Mouse (Mus musculus): Measurements from ENCODE around the gene Morc3. TPM values are rescaled to one million over a fixed set of nuclear protein-coding genes. Genes with fewer than 3 reads are reported as not detected.

The Morc3 gene
- polyA plus RNA-seq, 1 experiment from 2014 or later, result 36.0 TPM

GRCm38 (mm10) chr16:93874841-93875240, 42.9 kb downstream of the Morc3 start:
- H3K9ac ChIP-seq, result no peak overlapping the region
- WGBS, result 81% methylated on average over 13 of the region's 13 CpGs
- no peak overlapping the region for H3K27ac ChIP-seq (ENCODE audit: low read depth)
- peaks cover 73% of the 10 kb centered on the region for H3K36me3 ChIP-seq (ENCODE audit: insufficient read depth)
- H3K27me3 ChIP-seq (ENCODE audit: insufficient read depth, low read length), result no peaks in the 10 kb centered on the region
- no peak overlapping the region for H3K4me3 ChIP-seq (ENCODE audit: low read depth, low read length)
- H3K4me1 ChIP-seq (ENCODE audit: insufficient read depth), result no peaks in the 10 kb centered on the region
- ATAC-seq (ENCODE audit: insufficient read depth), result no peak
- no peak for TF ChIP-seq CTCF (IDR thresholded peaks at IDR 0.05; ENCODE audit: low read depth)
- no peak for DNase-seq
- no peaks in the 10 kb centered on the region for H3K9me3 ChIP-seq (ENCODE audit: low read depth, low read length)
- H3K4me2 ChIP-seq, result no peak overlapping the region

GRCm38 (mm10) chr16:93877612-93878380, 45.9 kb downstream of the Morc3 start:
- no peaks in the 10 kb centered on the region for H3K4me1 ChIP-seq (ENCODE audit: insufficient read depth)
- DNase-seq (peak; percentile 59), ATAC-seq (ENCODE audit: insufficient read depth) (peak; percentile 48; the same call in 1 of the 2 replicates)
- H3K9ac ChIP-seq, result no peak overlapping the region
- peaks cover 45% of the 10 kb centered on the region for H3K36me3 ChIP-seq (ENCODE audit: insufficient read depth)
- H3K27me3 ChIP-seq (ENCODE audit: insufficient read depth, low read length), result no peaks in the 10 kb centered on the region
- H3K4me3 ChIP-seq (ENCODE audit: low read depth, low read length), result no peak overlapping the region
- 70% methylated on average over 6 of the region's 6 CpGs for WGBS
- TF ChIP-seq CTCF (IDR thresholded peaks at IDR 0.05; ENCODE audit: low read depth), result no peak
- no peak overlapping the region for H3K4me2 ChIP-seq
- H3K27ac ChIP-seq (ENCODE audit: low read depth), result no peak overlapping the region
- H3K9me3 ChIP-seq (ENCODE audit: low read depth, low read length), result no peaks in the 10 kb centered on the region

GRCm38 (mm10) chr16:93883423-93884085, 51.6 kb downstream of the Morc3 start, which contains the start of gene Chaf1b:
Gene Chaf1b, plus strand, starts transcription at chr16:93883901.
- TF ChIP-seq CTCF (IDR thresholded peaks at IDR 0.05; ENCODE audit: low read depth), result 0 out of 2 replicates have a peak, but pooled peaks have one; percentile 5
- Histone ChIP-seq H3K27me3 (ENCODE audit: insufficient read depth, low read length) (no peaks in the 10 kb centered on the region), H3K36me3 (ENCODE audit: insufficient read depth) (peaks cover 24% of the 10 kb centered on the region), H3K4me3 (ENCODE audit: low read depth, low read length) (peak within 1 kb of the TSS; percentile 84), H3K27ac (ENCODE audit: low read depth) (no peak within 1 kb of the TSS), H3K4me1 (ENCODE audit: insufficient read depth) (peaks cover 5% of the 10 kb centered on the region; the same call in 1 of the 2 replicates), H3K9ac (peak within 1 kb of the TSS; percentile 69), H3K4me2 (peak within 1 kb of the TSS; percentile 82), H3K9me3 (ENCODE audit: low read depth, low read length) (no peaks in the 10 kb centered on the region)
- peak; percentile 99 for DNase-seq
- under 1% methylated on average over 54 of the region's 54 CpGs for WGBS
- ATAC-seq (ENCODE audit: insufficient read depth), result peak; percentile 92

GRCm38 (mm10) chr16:93884086-93884721, 52.3 kb downstream of the Morc3 start:
- no peak overlapping the region for H3K27ac ChIP-seq (ENCODE audit: low read depth)
- peak; percentile 62 for ATAC-seq (ENCODE audit: insufficient read depth)
- under 1% methylated on average over 43 of the region's 43 CpGs for WGBS
- peaks cover 28% of the 10 kb centered on the region for H3K36me3 ChIP-seq (ENCODE audit: insufficient read depth)
- no peaks in the 10 kb centered on the region for H3K27me3 ChIP-seq (ENCODE audit: insufficient read depth, low read length)
- H3K4me3 ChIP-seq (ENCODE audit: low read depth, low read length), result peak overlapping the region; percentile 84
- DNase-seq, result peak; percentile 54
- peaks cover 5% of the 10 kb centered on the region; the same call in 1 of the 2 replicates for H3K4me1 ChIP-seq (ENCODE audit: insufficient read depth)
- no peaks in the 10 kb centered on the region for H3K9me3 ChIP-seq (ENCODE audit: low read depth, low read length)
- TF ChIP-seq CTCF (IDR thresholded peaks at IDR 0.05; ENCODE audit: low read depth), result no peak
- H3K4me2 ChIP-seq, result peak overlapping the region; percentile 82
- peak overlapping the region; percentile 69 for H3K9ac ChIP-seq

GRCm38 (mm10) chr16:93884722-93885113, 52.8 kb downstream of the Morc3 start:
- peaks cover 5% of the 10 kb centered on the region; the same call in 1 of the 2 replicates for H3K4me1 ChIP-seq (ENCODE audit: insufficient read depth)
- H3K4me2 ChIP-seq, result peak overlapping the region; percentile 82
- H3K27me3 ChIP-seq (ENCODE audit: insufficient read depth, low read length), result no peaks in the 10 kb centered on the region
- peaks cover 32% of the 10 kb centered on the region for H3K36me3 ChIP-seq (ENCODE audit: insufficient read depth)
- peak overlapping the region; percentile 84 for H3K4me3 ChIP-seq (ENCODE audit: low read depth, low read length)
- H3K9me3 ChIP-seq (ENCODE audit: low read depth, low read length), result no peaks in the 10 kb centered on the region
- TF ChIP-seq CTCF (IDR thresholded peaks at IDR 0.05; ENCODE audit: low read depth), result no peak
- ATAC-seq (ENCODE audit: insufficient read depth) (no peak), DNase-seq (no peak)
- peak overlapping the region; percentile 69 for H3K9ac ChIP-seq
- no peak overlapping the region for H3K27ac ChIP-seq (ENCODE audit: low read depth)
- 41% methylated on average over 5 of the region's 5 CpGs for WGBS

- Histone ChIP-seq H3K4me3 (ENCODE audit: low read depth, low read length) (no peak overlapping the region), H3K27ac (ENCODE audit: low read depth) (no peak overlapping the region), H3K27me3 (ENCODE audit: insufficient read depth, low read length) (no peaks in the 10 kb centered on the region), H3K4me2 (no peak overlapping the region), H3K9me3 (ENCODE audit: low read depth, low read length) (no peaks in the 10 kb centered on the region), H3K9ac (no peak overlapping the region), H3K4me1 (ENCODE audit: insufficient read depth) (peaks cover 5% of the 10 kb centered on the region; the same call in 1 of the 2 replicates), H3K36me3 (ENCODE audit: insufficient read depth) (peaks cover 70% of the 10 kb centered on the region)
- DNase-seq, result no peak
- no peak for ATAC-seq (ENCODE audit: insufficient read depth)
- TF ChIP-seq CTCF (IDR thresholded peaks at IDR 0.05; ENCODE audit: low read depth), result no peak
- WGBS, result 87% methylated on average over 6 of the region's 6 CpGs
Measured at GRCm38 (mm10) chr16:93888481-93888880, 56.6 kb downstream of the Morc3 start.

Measured in lung, embryonic 14.5 days (tissue).